Mouse (Mus musculus) myocyte (in vitro differentiated cells): Measurements from ENCODE around the gene Igdcc3.

Source experiments
- CEBPB ChIP-seq: IDR thresholded peaks from 2 replicates; pipeline ENCODE4 v1.6.1; 2011; ENCODE audit warnings: mild to moderate bottlenecking, moderate library complexity; ENCODE audit not compliant: poor library complexity, insufficient read depth, severe bottlenecking
- MAX ChIP-seq: IDR thresholded peaks from one replicate; pipeline ENCODE4 v1.6.1; 2011; ENCODE audit warnings: low read depth, mild to moderate bottlenecking, control low read depth
- POLR2A ChIP-seq: IDR thresholded peaks from one replicate; pipeline ENCODE4 v1.6.1; 2011; ENCODE audit warnings: low read depth, mild to moderate bottlenecking, control low read depth, moderate library complexity; ENCODE audit not compliant: insufficient read length

DNA sequence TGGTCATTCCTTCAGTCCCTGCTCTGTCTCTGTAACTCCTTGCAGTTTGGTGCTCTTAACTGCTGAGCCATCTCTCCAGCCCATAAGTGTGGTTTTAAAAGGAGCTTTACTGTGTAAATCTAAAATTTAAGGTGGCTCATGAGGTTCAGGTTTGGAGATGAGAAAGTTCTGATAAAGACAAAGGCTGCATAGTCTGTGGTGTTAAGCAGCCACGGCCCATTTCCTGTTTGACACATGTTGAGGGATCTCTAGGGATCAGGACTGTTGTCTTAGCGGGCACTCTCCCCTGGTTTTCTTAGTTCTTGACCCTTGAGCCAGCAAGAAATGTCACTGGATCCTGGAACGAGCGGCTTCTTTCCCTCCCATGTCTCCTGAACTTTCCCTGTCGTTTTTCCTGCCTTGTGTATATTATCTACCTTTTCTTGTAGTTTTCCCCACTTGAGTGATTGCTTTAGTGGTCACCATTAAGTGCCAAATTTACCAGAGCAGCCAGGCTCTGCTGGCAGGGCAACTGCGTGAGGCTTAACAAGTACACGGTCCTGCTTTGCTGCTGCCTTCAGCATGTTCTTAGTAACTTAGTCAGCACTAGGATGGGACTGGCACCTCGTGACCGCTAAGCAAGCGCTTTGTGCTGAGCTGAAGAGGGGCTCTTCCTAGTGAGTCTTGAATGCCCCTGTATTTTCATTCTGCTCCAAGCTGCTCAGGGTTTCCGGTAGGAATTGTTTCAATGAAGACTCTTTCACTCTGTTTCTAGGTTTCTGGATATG is 64.2 kb downstream of the Igdcc3 start:
- TF ChIP-seq POLR2A (no peak), MAX (no peak), CEBPB (no peak)
